Mouse (Mus musculus) limb, embryonic 15.5 days (tissue): ENCODE measurements around the gene Sult2a4. TPM values are rescaled to one million over a fixed set of nuclear protein-coding genes. Genes with fewer than 3 reads are reported as not detected.
"Not testable (repeated sequence)": the region's sequence is repeated elsewhere in the genome, so short reads cannot be mapped to it uniquely, and the experiment has no call there.

ENCODE experiments used
- ATAC-seq: fragments of 200-750 bp; cut with Nextera tagmentation; 2 replicates; pipeline ENCODE4 v1.8.0; 2017; ENCODE audit warnings: low read depth, moderate TSS enrichment; ENCODE audit not compliant: insufficient number of reproducible peaks, low FRiP score, low TSS enrichment
- H3K27ac ChIP-seq: fragments of 300-500 bp; sonication (generic); 2 replicates; pipeline ENCODE4 v1.5.1; 2015; ENCODE audit warnings: moderate library complexity, mild to moderate bottlenecking, inconsistent platforms
- H3K27me3 ChIP-seq: fragments of 300-500 bp; sonication (generic); 2 replicates; pipeline ENCODE4 v1.6.1; 2015; ENCODE audit warnings: inconsistent platforms
- H3K36me3 ChIP-seq: fragments of 300-500 bp; sonication (generic); 2 replicates; pipeline ENCODE4 v1.6.1; 2015; ENCODE audit warnings: inconsistent platforms
- H3K4me1 ChIP-seq: fragments of 300-500 bp; sonication (generic); 2 replicates; pipeline ENCODE4 v1.6.1; 2015; ENCODE audit warnings: inconsistent platforms
- H3K4me2 ChIP-seq: fragments of 300-500 bp; sonication (generic); 2 replicates; pipeline ENCODE4 v1.6.1; 2015; ENCODE audit warnings: mild to moderate bottlenecking, inconsistent platforms
- H3K4me3 ChIP-seq: fragments of 300-500 bp; sonication (generic); 2 replicates; pipeline ENCODE4 v1.5.1; 2015; ENCODE audit warnings: mild to moderate bottlenecking, inconsistent platforms
- H3K9ac ChIP-seq: fragments of 300-500 bp; sonication (generic); 2 replicates; pipeline ENCODE4 v1.6.1; 2015; ENCODE audit warnings: inconsistent platforms
- H3K9me3 ChIP-seq: fragments of 300-500 bp; sonication (generic); 2 replicates; pipeline ENCODE4 v1.6.1; 2016; ENCODE audit warnings: inconsistent platforms
- WGBS: fragments of 180-500 bp; shearing (Covaris S2); methylation state at CpG from one replicate; pipeline ENCODE4 v1.1.7; 2015; 5-methylcytosine and 5-hydroxymethylcytosine counted together
- polyA plus RNA-seq: library from polyadenylated mRNA; unstranded; fragments of >200 nt; fragmentation: Nextera tagmentation; extraction: Ambion mirVana; gene quantifications from 2 replicates; pipeline ENCODE4 v1.2.1, GENCODE M21; 2015

The Sult2a4 gene
- not detected in 2 replicates for polyA plus RNA-seq

- H3K4me2 ChIP-seq, H3K9me3 ChIP-seq, H3K27me3 ChIP-seq, H3K36me3 ChIP-seq, H3K27ac ChIP-seq, ATAC-seq, H3K9ac ChIP-seq, H3K4me3 ChIP-seq, H3K4me1 ChIP-seq: not testable (repeated sequence)
- 90% methylated on average over 6 of the region's 6 CpGs for WGBS
These were observed at the start of gene Sult2a4 for GRCm38 (mm10) chr7:13989507-13989906. Gene Sult2a4 (minus strand): TSS chr7:13989607.

GRCm38 (mm10) chr7:14030831-14031230, 41.4 kb upstream of the Sult2a4 start:
- H3K9ac ChIP-seq, H3K36me3 ChIP-seq, H3K27me3 ChIP-seq, H3K4me1 ChIP-seq, H3K9me3 ChIP-seq, H3K4me3 ChIP-seq, H3K4me2 ChIP-seq, H3K27ac ChIP-seq, ATAC-seq: not testable (repeated sequence)

GRCm38 (mm10) chr7:14013083-14013482, 23.7 kb upstream of the Sult2a4 start:
- no peak for ATAC-seq
- no peak overlapping the region for H3K4me2 ChIP-seq

DNA sequence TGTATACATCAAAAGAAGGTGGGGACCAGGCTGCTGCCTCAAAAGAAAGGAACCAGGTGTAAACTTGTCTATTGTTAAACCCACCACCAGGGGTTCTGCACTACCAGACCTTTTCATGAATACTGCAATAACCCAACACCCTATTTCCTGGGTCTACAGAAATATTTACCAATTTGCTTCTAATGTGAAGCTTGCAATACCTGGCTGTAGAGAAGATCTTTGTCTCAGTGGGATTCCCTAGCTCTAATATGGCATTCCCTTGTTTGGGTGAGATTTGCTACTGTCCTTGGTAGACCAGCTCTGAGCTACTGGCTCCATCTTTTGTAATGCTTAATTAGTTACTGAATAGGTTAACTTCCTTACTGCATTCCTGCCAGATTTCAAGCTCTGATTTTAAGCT, 21.3 kb upstream of the Sult2a4 start:
- not testable (repeated sequence) for H3K4me3 ChIP-seq, H3K9me3 ChIP-seq, H3K4me2 ChIP-seq, H3K36me3 ChIP-seq, H3K9ac ChIP-seq, H3K4me1 ChIP-seq, H3K27me3 ChIP-seq, H3K27ac ChIP-seq, ATAC-seq

More at GRCm38 (mm10) chr7:14013083-14013482, 23.7 kb upstream of the Sult2a4 start:
- no peaks in the 10 kb centered on the region for H3K9me3 ChIP-seq
- H3K36me3 ChIP-seq, result no peaks in the 10 kb centered on the region
- no peak overlapping the region for H3K27ac ChIP-seq
- H3K9ac ChIP-seq, result no peak overlapping the region
- WGBS, result 72% methylated on average over 8 of the region's 8 CpGs
- no peaks in the 10 kb centered on the region for H3K27me3 ChIP-seq
- no peaks in the 10 kb centered on the region for H3K4me1 ChIP-seq
- H3K4me3 ChIP-seq, result no peak overlapping the region

Other genes with a start within 250 kb of the Sult2a4 start
- not detected in 2 replicates for gene Sult2a1, start 152.2 kb downstream of the Sult2a4 start, polyA plus RNA-seq
- not detected in 2 replicates for gene Sult2a3, start 133.4 kb upstream of the Sult2a4 start, polyA plus RNA-seq